Mouse (Mus musculus) megakaryocyte, adult 5-6 weeks (primary cell): Measurements from ENCODE around the gene Galnt18. TPM values are rescaled to one million over a fixed set of nuclear protein-coding genes. Genes with fewer than 3 reads are reported as not detected.

Source experiments
- ATAC-seq: 2 replicates; pipeline ENCODE4 v1.8.0; 2016; ENCODE audit warnings: mild to moderate bottlenecking, inconsistent platforms; ENCODE audit not compliant: poor library complexity, severe bottlenecking
- total RNA-seq, 2 experiments: library from RNA; stranded (forward) in 1 of 2; stranded (reverse) in 1 of 2; fragments of 153-499, 151-499 nt in 1 of 2; fragments of 221-1000, 200-1000 nt in 1 of 2; gene quantifications; 2 replicates each; pipeline versions ENCODE4 v1.2.3 to v1.2.4; 2015 to 2017

The Galnt18 gene
- total RNA-seq, 2 experiments from 2014 or later = not detected

- no peak for ATAC-seq
Observed at GRCm38 (mm10) chr7:111714639-111715360, 65.0 kb downstream of the Galnt18 start.

- ATAC-seq = no peak
Observed at GRCm38 (mm10) chr7:111713828-111714600, 65.8 kb downstream of the Galnt18 start.

GRCm38 (mm10) chr7:111712797-111713196, 67.0 kb downstream of the Galnt18 start:
- ATAC-seq = 0 out of 2 replicates have a peak, but pooled peaks have one; percentile 27

GRCm38 (mm10) chr7:111711045-111711808, 68.5 kb downstream of the Galnt18 start:
- ATAC-seq = no peak

GRCm38 (mm10) chr7:111710311-111710710, 69.5 kb downstream of the Galnt18 start:
- no peak for ATAC-seq

GRCm38 (mm10) chr7:111708563-111708962, 71.2 kb downstream of the Galnt18 start:
- ATAC-seq = no peak

GRCm38 (mm10) chr7:111702961-111703360, 76.8 kb downstream of the Galnt18 start:
- ATAC-seq = no peak

- no peak for ATAC-seq
Observed at GRCm38 (mm10) chr7:111701788-111702187, 78.0 kb downstream of the Galnt18 start.

GRCm38 (mm10) chr7:111699446-111699845, 80.3 kb downstream of the Galnt18 start:
- no peak for ATAC-seq

- ATAC-seq = no peak
Observed at GRCm38 (mm10) chr7:111696226-111696625, 83.6 kb downstream of the Galnt18 start.

GRCm38 (mm10) chr7:111694312-111694711, 85.5 kb downstream of the Galnt18 start:
- no peak for ATAC-seq

- no peak for ATAC-seq
Observed at GRCm38 (mm10) chr7:111692641-111693261, 87.0 kb downstream of the Galnt18 start.

- no peak for ATAC-seq
Observed at GRCm38 (mm10) chr7:111680108-111680507, 99.7 kb downstream of the Galnt18 start.

- ATAC-seq = no peak
Observed at GRCm38 (mm10) chr7:111676483-111676882, 103.3 kb downstream of the Galnt18 start.

- ATAC-seq = no peak
Observed at GRCm38 (mm10) chr7:111672467-111672866, 107.3 kb downstream of the Galnt18 start.

GRCm38 (mm10) chr7:111663139-111664073, 116.4 kb downstream of the Galnt18 start:
- ATAC-seq = no peak

- no peak for ATAC-seq
Observed at GRCm38 (mm10) chr7:111658579-111658978, 121.2 kb downstream of the Galnt18 start.

- no peak for ATAC-seq
Observed at GRCm38 (mm10) chr7:111655002-111655401, 124.8 kb downstream of the Galnt18 start.

- ATAC-seq = no peak
Observed at GRCm38 (mm10) chr7:111654526-111654925, 125.3 kb downstream of the Galnt18 start.

- no peak for ATAC-seq
Observed at GRCm38 (mm10) chr7:111644362-111644761, 135.4 kb downstream of the Galnt18 start.
